Mouse (Mus musculus): ENCODE measurements at regions not wholly inside any gene's neighbourhood (a gene's known extent, or its start where the extent isn't known, plus 50 kb on each side); places are given as distances from the start of the nearest gene placed in this dataset.

GRCm38 (mm10) chr4:9081701-9082562, 843.1 kb upstream of the Car8 start:
- H3K27ac ChIP-seq (ENCODE audit: insufficient read depth, low read depth, low read length): no peak overlapping the region
- WGBS: 39% methylated on average over 14 of the region's 14 CpGs

GRCm38 (mm10) chr4:9080821-9081493, 842.1 kb upstream of the Car8 start:
- 77% methylated on average over 15 of the region's 15 CpGs for WGBS
- H3K36me3 ChIP-seq (ENCODE audit: control insufficient read depth, insufficient read depth, low read length): no peaks in the 10 kb centered on the region
- H3K27ac ChIP-seq (ENCODE audit: insufficient read depth, low read depth, low read length): no peak overlapping the region
- DNase-seq: no peak
- no peak overlapping the region for H3K4me3 ChIP-seq (ENCODE audit: insufficient read depth, low read depth, low read length)
- no peak for TF ChIP-seq CTCF (conservative IDR thresholded peaks at IDR 0.05; ENCODE audit: insufficient read depth, insufficient read length, low read depth, low read length)
- no peak for TF ChIP-seq POLR2A (IDR thresholded peaks at IDR 0.05; ENCODE audit: low read depth, low read length)
- no peaks in the 10 kb centered on the region for H3K4me1 ChIP-seq (ENCODE audit: control insufficient read depth, insufficient read depth, low read length)
- no peaks in the 10 kb centered on the region for H3K27me3 ChIP-seq (replicated peaks; ENCODE audit: control insufficient read depth, insufficient read depth, low read length)

More at GRCm38 (mm10) chr4:9081701-9082562, 843.1 kb upstream of the Car8 start:
- TF ChIP-seq POLR2A (IDR thresholded peaks at IDR 0.05; ENCODE audit: low read depth, low read length) (no peak), CTCF (conservative IDR thresholded peaks at IDR 0.05; ENCODE audit: insufficient read depth, insufficient read length, low read depth, low read length) (no peak)
- Histone ChIP-seq H3K36me3 (ENCODE audit: control insufficient read depth, insufficient read depth, low read length) (no peaks in the 10 kb centered on the region), H3K27me3 (replicated peaks; ENCODE audit: control insufficient read depth, insufficient read depth, low read length) (no peaks in the 10 kb centered on the region), H3K4me3 (ENCODE audit: insufficient read depth, low read depth, low read length) (no peak overlapping the region), H3K4me1 (ENCODE audit: control insufficient read depth, insufficient read depth, low read length) (no peaks in the 10 kb centered on the region)
- DNase-seq: no peak

- no peak for DNase-seq
- no peaks in the 10 kb centered on the region for H3K4me1 ChIP-seq (ENCODE audit: control insufficient read depth, insufficient read depth, low read length)
- H3K27me3 ChIP-seq (replicated peaks; ENCODE audit: control insufficient read depth, insufficient read depth, low read length): no peaks in the 10 kb centered on the region
- no peaks in the 10 kb centered on the region for H3K36me3 ChIP-seq (ENCODE audit: control insufficient read depth, insufficient read depth, low read length)
- H3K4me3 ChIP-seq (ENCODE audit: insufficient read depth, low read depth, low read length): no peak overlapping the region
- TF ChIP-seq CTCF (conservative IDR thresholded peaks at IDR 0.05; ENCODE audit: insufficient read depth, insufficient read length, low read depth, low read length) (no peak), POLR2A (IDR thresholded peaks at IDR 0.05; ENCODE audit: low read depth, low read length) (no peak)
- WGBS: 55% methylated on average over 4 of the region's 4 CpGs
- no peak overlapping the region for H3K27ac ChIP-seq (ENCODE audit: insufficient read depth, low read depth, low read length)
These were observed 841.0 kb upstream of the Car8 start for GRCm38 (mm10) chr4:9079828-9080245.

- no peak overlapping the region for H3K4me3 ChIP-seq (ENCODE audit: insufficient read depth, low read depth, low read length)
- H3K27me3 ChIP-seq (replicated peaks; ENCODE audit: control insufficient read depth, insufficient read depth, low read length): no peaks in the 10 kb centered on the region
- no peak for DNase-seq
- H3K27ac ChIP-seq (ENCODE audit: insufficient read depth, low read depth, low read length): no peak overlapping the region
- no peak for TF ChIP-seq POLR2A (IDR thresholded peaks at IDR 0.05; ENCODE audit: low read depth, low read length)
- no peak for TF ChIP-seq CTCF (conservative IDR thresholded peaks at IDR 0.05; ENCODE audit: insufficient read depth, insufficient read length, low read depth, low read length)
- WGBS: 64% methylated on average over 2 of the region's 2 CpGs
- no peaks in the 10 kb centered on the region for H3K36me3 ChIP-seq (ENCODE audit: control insufficient read depth, insufficient read depth, low read length)
- no peaks in the 10 kb centered on the region for H3K4me1 ChIP-seq (ENCODE audit: control insufficient read depth, insufficient read depth, low read length)
These were observed 835.6 kb upstream of the Car8 start for GRCm38 (mm10) chr4:9074447-9074846.

- no peaks in the 10 kb centered on the region for H3K27me3 ChIP-seq (replicated peaks; ENCODE audit: control insufficient read depth, insufficient read depth, low read length)
- TF ChIP-seq CTCF (conservative IDR thresholded peaks at IDR 0.05; ENCODE audit: insufficient read depth, insufficient read length, low read depth, low read length) (no peak), POLR2A (IDR thresholded peaks at IDR 0.05; ENCODE audit: low read depth, low read length) (no peak)
- H3K36me3 ChIP-seq (ENCODE audit: control insufficient read depth, insufficient read depth, low read length): no peaks in the 10 kb centered on the region
- peak; percentile 71 for DNase-seq
- no peak overlapping the region for H3K4me3 ChIP-seq (ENCODE audit: insufficient read depth, low read depth, low read length)
- WGBS: 44% methylated on average over 8 of the region's 8 CpGs
- H3K4me1 ChIP-seq (ENCODE audit: control insufficient read depth, insufficient read depth, low read length): no peaks in the 10 kb centered on the region
- H3K27ac ChIP-seq (ENCODE audit: insufficient read depth, low read depth, low read length): no peak overlapping the region
These were observed 835.0 kb upstream of the Car8 start for GRCm38 (mm10) chr4:9073736-9074428.

- DNase-seq: no peak
- TF ChIP-seq POLR2A (IDR thresholded peaks at IDR 0.05; ENCODE audit: low read depth, low read length): no peak
- TF ChIP-seq CTCF (conservative IDR thresholded peaks at IDR 0.05; ENCODE audit: insufficient read depth, insufficient read length, low read depth, low read length): no peak
- 77% methylated on average over 5 of the region's 5 CpGs for WGBS
- no peak overlapping the region for H3K4me3 ChIP-seq (ENCODE audit: insufficient read depth, low read depth, low read length)
- H3K4me1 ChIP-seq (ENCODE audit: control insufficient read depth, insufficient read depth, low read length): no peaks in the 10 kb centered on the region
- H3K27me3 ChIP-seq (replicated peaks; ENCODE audit: control insufficient read depth, insufficient read depth, low read length): no peaks in the 10 kb centered on the region
- no peak overlapping the region for H3K27ac ChIP-seq (ENCODE audit: insufficient read depth, low read depth, low read length)
- no peaks in the 10 kb centered on the region for H3K36me3 ChIP-seq (ENCODE audit: control insufficient read depth, insufficient read depth, low read length)
These were observed 833.5 kb upstream of the Car8 start for GRCm38 (mm10) chr4:9072321-9072720.

GRCm38 (mm10) chr4:9067874-9068273, 829.0 kb upstream of the Car8 start:
- Histone ChIP-seq H3K4me1 (ENCODE audit: control insufficient read depth, insufficient read depth, low read length) (no peaks in the 10 kb centered on the region), H3K4me3 (ENCODE audit: insufficient read depth, low read depth, low read length) (no peak overlapping the region), H3K27ac (ENCODE audit: insufficient read depth, low read depth, low read length) (no peak overlapping the region), H3K27me3 (replicated peaks; ENCODE audit: control insufficient read depth, insufficient read depth, low read length) (no peaks in the 10 kb centered on the region), H3K36me3 (ENCODE audit: control insufficient read depth, insufficient read depth, low read length) (no peaks in the 10 kb centered on the region)
- no peak for DNase-seq
- WGBS: 72% methylated on average over 2 of the region's 2 CpGs
- TF ChIP-seq POLR2A (IDR thresholded peaks at IDR 0.05; ENCODE audit: low read depth, low read length) (no peak), CTCF (conservative IDR thresholded peaks at IDR 0.05; ENCODE audit: insufficient read depth, insufficient read length, low read depth, low read length) (no peak)

All from kidney, adult 2 months (tissue).